Mouse (Mus musculus): ENCODE results near the gene Olfr1195. TPM values are rescaled to one million over a fixed set of nuclear protein-coding genes. Genes with fewer than 3 reads are reported as not detected.
"Not testable (repeated sequence)": the region's sequence is repeated elsewhere in the genome, so short reads cannot be mapped to it uniquely, and the experiment has no call there.

Olfr1195 gene
- total RNA-seq (2017) = not detected in 2 replicates

DNA sequence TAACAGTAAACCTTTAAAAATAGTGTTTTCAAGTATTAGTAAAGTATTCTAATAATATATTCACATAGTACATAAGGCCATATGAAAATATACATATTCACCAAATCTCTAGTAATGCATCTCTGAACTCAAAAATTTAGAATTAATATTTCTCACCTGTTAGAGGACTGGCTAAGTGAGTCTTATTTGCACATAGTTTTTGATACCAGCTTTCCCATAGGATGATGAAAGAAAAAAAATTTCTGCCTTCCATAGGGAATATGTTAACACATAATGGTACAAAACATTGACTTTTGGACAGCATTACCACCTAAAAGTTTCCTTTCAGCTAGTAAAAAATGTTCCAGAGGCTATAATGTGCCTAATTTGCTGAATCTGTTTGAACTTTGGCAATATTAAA is at the start of gene Olfr1195:
Gene Olfr1195 (minus strand): TSS at position 101 of the 400 bp plus-strand sequence.
- no peak for ATAC-seq (replicated peaks in 1 of 2; ENCODE audit: insufficient read depth in 1 of 2, low FRiP score in 2 of 2, low TSS enrichment in 1 of 2, low read depth in 1 of 2, poor library complexity in 2 of 2, severe bottlenecking in 2 of 2)

DNA sequence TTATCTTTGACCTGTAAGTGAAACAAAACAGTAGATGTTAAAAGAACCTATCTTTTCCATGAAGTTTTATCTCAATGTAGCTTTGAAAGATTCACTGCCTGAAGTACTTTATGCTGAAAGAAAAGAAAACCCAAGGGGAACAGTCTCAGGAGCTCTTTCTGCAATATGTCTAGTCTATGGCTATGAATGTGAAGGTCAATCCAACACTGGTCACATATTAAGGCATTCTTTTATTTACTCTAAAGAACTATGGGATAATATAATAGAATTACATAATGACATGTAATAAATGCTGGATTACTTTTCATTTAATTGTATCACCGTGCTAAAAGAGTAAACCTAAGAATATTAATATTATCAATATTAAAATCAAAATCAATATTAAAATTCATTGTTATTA is 43.3 kb upstream of the Olfr1195 start, which contains the start of gene Olfr1197:
Gene Olfr1197 (minus strand): TSS at position 101 of the 400 bp plus-strand sequence.
- ATAC-seq (replicated peaks in 1 of 2; ENCODE audit: insufficient read depth in 1 of 2, low FRiP score in 2 of 2, low TSS enrichment in 1 of 2, low read depth in 1 of 2, poor library complexity in 2 of 2, severe bottlenecking in 2 of 2) = no peak

DNA sequence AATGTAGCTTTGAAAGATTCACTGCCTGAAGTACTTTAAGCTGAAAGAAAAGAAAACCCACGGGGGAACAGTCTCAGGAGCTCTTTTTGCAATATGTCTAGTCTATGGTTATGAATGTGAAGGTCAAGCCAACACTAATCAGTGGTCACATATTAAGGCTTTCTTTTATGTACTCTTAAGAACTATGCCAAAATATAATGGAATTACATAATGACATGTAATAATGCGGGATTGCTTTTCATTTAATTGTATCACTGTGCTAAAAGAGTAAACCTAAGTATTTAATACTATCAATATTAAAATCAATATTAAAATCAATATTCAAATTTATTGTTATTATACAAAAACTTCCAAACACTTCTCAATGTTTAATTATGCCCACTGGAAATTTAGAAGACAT is 15.5 kb upstream of the Olfr1195 start, which contains the start of gene Olfr1196:
Gene Olfr1196 (minus strand): TSS at position 101 of the 400 bp plus-strand sequence.
- no peak for ATAC-seq (replicated peaks in 1 of 2; ENCODE audit: insufficient read depth in 1 of 2, low FRiP score in 2 of 2, low TSS enrichment in 1 of 2, low read depth in 1 of 2, poor library complexity in 2 of 2, severe bottlenecking in 2 of 2)

DNA sequence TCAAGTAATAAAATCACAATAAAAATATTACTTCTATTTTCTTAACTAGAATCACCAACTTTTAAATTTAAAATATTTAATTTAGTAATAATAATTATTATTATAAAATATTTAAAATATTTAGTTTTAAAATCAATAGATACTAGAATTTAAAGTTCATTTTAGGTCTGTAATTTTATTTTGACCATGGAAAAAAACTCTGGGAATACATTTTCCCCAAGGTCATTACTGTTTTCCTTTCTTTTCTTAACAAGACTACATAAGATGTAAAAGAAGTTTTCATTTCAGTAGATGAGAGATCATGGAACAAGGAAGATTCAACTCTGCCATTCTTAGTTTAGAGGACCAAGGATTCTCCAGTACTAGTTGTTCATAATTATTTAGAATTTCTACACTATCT is 13.7 kb downstream of the Olfr1195 start, which contains the start of gene Olfr1193:
Gene Olfr1193 (plus strand): TSS at position 301 of the 400 bp plus-strand sequence.
- not testable (repeated sequence) for ATAC-seq (replicated peaks in 1 of 2; ENCODE audit: insufficient read depth in 1 of 2, low FRiP score in 2 of 2, low TSS enrichment in 1 of 2, low read depth in 1 of 2, poor library complexity in 2 of 2, severe bottlenecking in 2 of 2)

DNA sequence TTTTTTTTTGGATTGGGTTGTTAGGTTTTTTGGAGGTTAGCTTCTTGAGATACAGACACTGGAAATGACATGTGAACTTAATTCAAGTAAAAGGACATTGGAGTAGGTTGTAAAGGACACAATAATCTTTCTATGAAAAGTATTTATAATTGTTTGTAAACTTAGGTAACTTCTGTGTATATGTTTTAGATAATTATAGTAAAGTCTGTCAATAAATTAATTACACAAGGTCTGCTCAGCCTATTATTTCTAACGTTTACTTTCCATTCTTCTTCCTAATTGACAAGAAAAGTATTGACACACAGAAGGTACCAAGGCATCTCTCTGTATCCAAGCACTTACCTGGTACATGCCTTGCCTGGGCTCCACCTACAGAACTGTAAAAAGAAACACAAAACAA is 40.8 kb downstream of the Olfr1195 start, which contains the start of gene Olfr1192-ps1:
Gene Olfr1192-ps1 (plus strand): TSS at position 301 of the 400 bp plus-strand sequence.
- no peak for ATAC-seq (replicated peaks in 1 of 2; ENCODE audit: insufficient read depth in 1 of 2, low FRiP score in 2 of 2, low TSS enrichment in 1 of 2, low read depth in 1 of 2, poor library complexity in 2 of 2, severe bottlenecking in 2 of 2)

DNA sequence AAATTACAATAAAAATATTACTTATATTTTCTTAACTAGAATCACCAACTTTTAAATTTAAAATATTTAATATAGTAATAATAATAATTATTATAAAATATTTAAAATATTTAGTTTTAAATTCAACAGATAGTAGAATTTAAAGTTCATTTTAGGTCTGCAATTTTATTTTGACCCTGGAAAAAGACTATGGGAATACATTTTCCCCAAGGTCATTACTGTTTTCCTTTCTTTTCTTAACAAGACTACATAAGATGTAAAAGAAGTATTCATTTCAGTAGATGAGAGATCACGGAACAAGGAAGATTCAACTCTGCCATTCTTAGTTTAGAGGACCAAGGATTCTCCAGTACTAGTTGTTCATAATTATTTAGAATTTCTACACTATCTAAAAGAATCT is 48.7 kb downstream of the Olfr1195 start, which contains the start of gene Olfr1191-ps1:
Gene Olfr1191-ps1 (plus strand): TSS at position 301 of the 400 bp plus-strand sequence.
- ATAC-seq (replicated peaks in 1 of 2; ENCODE audit: insufficient read depth in 1 of 2, low FRiP score in 2 of 2, low TSS enrichment in 1 of 2, low read depth in 1 of 2, poor library complexity in 2 of 2, severe bottlenecking in 2 of 2) = not testable (repeated sequence)

Other genes with a start within 250 kb of the Olfr1195 start
- not detected in 2 replicates for gene Gm13757, start 240.1 kb downstream of the Olfr1195 start, total RNA-seq (2017)
- not detected in 2 replicates for gene Olfr1183, start 234.3 kb downstream of the Olfr1195 start, total RNA-seq (2017)
- not detected in 2 replicates for gene Olfr1184, start 205.6 kb downstream of the Olfr1195 start, total RNA-seq (2017)
- not detected in 2 replicates for gene Olfr1185-ps1, start 195.9 kb downstream of the Olfr1195 start, total RNA-seq (2017)
- gene Olfr1186, start 170.6 kb downstream of the Olfr1195 start, total RNA-seq (2017) = not detected in 2 replicates
- not detected in 2 replicates for gene Olfr1188, start 132.3 kb downstream of the Olfr1195 start, total RNA-seq (2017)
- gene Olfr1189, start 102.7 kb downstream of the Olfr1195 start, total RNA-seq (2017) = not detected in 2 replicates
- gene Olfr1191-ps1, start 48.6 kb downstream of the Olfr1195 start, total RNA-seq (2017) = not detected in 2 replicates
- gene Olfr1192-ps1, start 40.7 kb downstream of the Olfr1195 start, total RNA-seq (2017) = not detected in 2 replicates
- not detected in 2 replicates for gene Olfr1193, start 13.6 kb downstream of the Olfr1195 start, total RNA-seq (2017)
- not detected in 2 replicates for gene Olfr1196, start 15.4 kb upstream of the Olfr1195 start, total RNA-seq (2017)
- not detected in 2 replicates for gene Olfr1197, start 43.2 kb upstream of the Olfr1195 start, total RNA-seq (2017)
- gene Olfr1198, start 62.2 kb upstream of the Olfr1195 start, total RNA-seq (2017) = not detected in 2 replicates
- not detected in 2 replicates for gene Olfr1199, start 71.3 kb upstream of the Olfr1195 start, total RNA-seq (2017)
- not detected in 2 replicates for gene Olfr1200, start 81.3 kb upstream of the Olfr1195 start, total RNA-seq (2017)
- gene Olfr1201, start 103.8 kb upstream of the Olfr1195 start, total RNA-seq (2017) = not detected in 2 replicates
- gene Olfr1202, start 125.3 kb upstream of the Olfr1195 start, total RNA-seq (2017) = not detected in 2 replicates
- gene Olfr1205, start 140.6 kb upstream of the Olfr1195 start, total RNA-seq (2017) = not detected in 2 replicates
- gene Olfr1204, start 160.1 kb upstream of the Olfr1195 start, total RNA-seq (2017) = not detected in 2 replicates
- not detected in 2 replicates for gene Olfr1206, start 174.0 kb upstream of the Olfr1195 start, total RNA-seq (2017)
- not detected in 2 replicates for gene Olfr1208, start 213.1 kb upstream of the Olfr1195 start, total RNA-seq (2017)
- gene Olfr1209, start 226.0 kb upstream of the Olfr1195 start, total RNA-seq (2017) = not detected in 2 replicates
- gene Olfr1211, start 248.9 kb upstream of the Olfr1195 start, total RNA-seq (2017) = not detected in 2 replicates